Mouse (Mus musculus) frontal cortex, postnatal 14 days (tissue): ENCODE data around the gene Tmem151b.

Experiments
- DNase-seq, 2 experiments: peaks; one replicate each; pipeline ENCODE4 v3.0.0; 2022; ENCODE audit warnings: low spot score in 2 of 2

The Tmem151b gene

GRCm38 (mm10) chr17:45549617-45550181 is at the start of gene Tmem151b:
Gene Tmem151b (minus strand): TSS chr17:45549677.
- DNase-seq: no peak

- DNase-seq: no peak
These were observed 49.4 kb upstream of the Tmem151b start for GRCm38 (mm10) chr17:45598891-45599290.

- no peak for DNase-seq
These were observed 48.9 kb upstream of the Tmem151b start for GRCm38 (mm10) chr17:45598376-45598775.

GRCm38 (mm10) chr17:45597787-45598186 is 48.3 kb upstream of the Tmem151b start:
- DNase-seq: no peak

- DNase-seq: peak in 1 of 2 experiments; percentile 47
These were observed 47.3 kb upstream of the Tmem151b start for GRCm38 (mm10) chr17:45596631-45597396.

GRCm38 (mm10) chr17:45595736-45596390 is 46.4 kb upstream of the Tmem151b start:
- no peak for DNase-seq

- peak in 1 of 2 experiments; percentile 49 for DNase-seq
These were observed 45.6 kb upstream of the Tmem151b start for GRCm38 (mm10) chr17:45594881-45595735.

GRCm38 (mm10) chr17:45594195-45594594 is 44.7 kb upstream of the Tmem151b start:
- DNase-seq: no peak

- DNase-seq: no peak
These were observed 44.0 kb upstream of the Tmem151b start for GRCm38 (mm10) chr17:45593479-45593878.

- DNase-seq: no peak
These were observed 43.3 kb upstream of the Tmem151b start for GRCm38 (mm10) chr17:45592606-45593431.

GRCm38 (mm10) chr17:45591701-45592605 is 42.5 kb upstream of the Tmem151b start:
- DNase-seq: no peak

- no peak for DNase-seq
These were observed 40.9 kb upstream of the Tmem151b start for GRCm38 (mm10) chr17:45590410-45590809.

GRCm38 (mm10) chr17:45589844-45590243 is 40.4 kb upstream of the Tmem151b start:
- no peak for DNase-seq

- DNase-seq: no peak
These were observed 39.8 kb upstream of the Tmem151b start for GRCm38 (mm10) chr17:45589236-45589635.

GRCm38 (mm10) chr17:45588370-45588769 is 38.9 kb upstream of the Tmem151b start:
- DNase-seq: no peak

GRCm38 (mm10) chr17:45586449-45586837 is 37.0 kb upstream of the Tmem151b start:
- no peak for DNase-seq

- no peak for DNase-seq
These were observed 36.4 kb upstream of the Tmem151b start for GRCm38 (mm10) chr17:45585725-45586448.

- peak; percentile 70 to 77 for DNase-seq
These were observed 35.6 kb upstream of the Tmem151b start for GRCm38 (mm10) chr17:45584939-45585678.
